Mouse (Mus musculus) liver, postnatal 0 days (tissue): ENCODE results near the gene Gm9887.

Source experiments
- CTCF ChIP-seq: sonication (generic); IDR thresholded peaks from 2 replicates; pipeline ENCODE4 v1.5.1; 2016; ENCODE audit warnings: antibody characterized with exemption, low read depth
- EP300 ChIP-seq: IDR thresholded peaks from 2 replicates; pipeline ENCODE4 v1.6.1; 2016; ENCODE audit warnings: antibody characterized with exemption, low read depth, mild to moderate bottlenecking

GRCm38 (mm10) chr12:69419606-69420005 is 47.3 kb upstream of the Gm9887 start:
- TF ChIP-seq CTCF (no peak), EP300 (no peak)
